Mouse (Mus musculus) embryo, embryonic 11.5 days (tissue): ENCODE results near the gene E030018B13Rik.

Experiments used
- DNase-seq: peaks from one replicate; pipeline ENCODE4 v3.0.0-alpha.2; 2012; ENCODE audit warnings: low read depth, low spot score

Gene E030018B13Rik

DNA sequence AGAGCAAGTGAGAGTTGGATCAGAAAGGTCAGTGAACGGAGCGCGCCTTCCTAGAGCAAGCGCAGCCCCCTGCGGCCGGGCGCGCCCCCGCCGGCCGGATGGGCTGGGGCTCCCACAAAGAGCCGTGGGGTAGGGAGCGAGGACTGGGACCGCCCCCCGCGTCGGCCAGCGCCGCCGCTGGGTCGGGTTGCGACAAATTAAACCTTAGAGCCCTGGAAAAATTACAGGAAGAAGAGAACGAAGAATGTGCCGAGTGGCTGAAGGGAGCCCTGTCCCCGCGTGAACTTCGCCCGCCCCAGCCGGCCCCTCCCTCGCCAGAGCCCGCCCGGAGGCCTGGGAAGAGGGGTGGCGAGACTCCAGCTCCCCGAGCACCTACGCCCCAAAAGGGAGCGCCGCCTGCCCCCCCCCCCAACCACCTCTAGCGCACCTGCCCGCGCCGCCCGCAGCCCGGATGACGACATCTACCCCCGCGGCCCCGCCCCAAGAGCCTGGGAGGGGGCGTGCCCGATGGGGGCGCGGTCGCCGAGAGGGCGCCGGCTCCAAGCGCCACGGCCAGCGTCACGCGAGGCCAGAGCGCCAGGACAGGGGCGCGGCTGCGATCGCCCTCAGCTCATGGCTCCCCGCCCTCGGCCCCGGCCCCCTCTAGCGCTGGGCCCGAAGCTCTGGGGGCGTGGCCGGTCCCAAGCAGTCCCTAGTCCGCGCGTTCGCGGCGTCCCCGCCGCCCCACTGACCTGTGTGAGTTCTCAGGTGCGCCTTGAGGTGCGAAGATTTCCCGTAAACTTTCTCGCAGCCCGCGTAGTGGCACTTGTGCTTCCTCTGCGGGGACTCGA is 20.8 kb downstream of the E030018B13Rik start:
- DNase-seq: peak; percentile 66

- DNase-seq: peak; percentile 26
Measured at GRCm38 (mm10) chr7:63938066-63938913, 21.6 kb downstream of the E030018B13Rik start.

- peak; percentile 98 for DNase-seq
Measured at GRCm38 (mm10) chr7:63938914-63939396, 22.3 kb downstream of the E030018B13Rik start, which contains the start of gene Klf13. Klf13 (minus strand) TSS chr7:63938915.

- DNase-seq: peak; percentile 16
Measured at GRCm38 (mm10) chr7:63939397-63939951, 22.8 kb downstream of the E030018B13Rik start.

DNA sequence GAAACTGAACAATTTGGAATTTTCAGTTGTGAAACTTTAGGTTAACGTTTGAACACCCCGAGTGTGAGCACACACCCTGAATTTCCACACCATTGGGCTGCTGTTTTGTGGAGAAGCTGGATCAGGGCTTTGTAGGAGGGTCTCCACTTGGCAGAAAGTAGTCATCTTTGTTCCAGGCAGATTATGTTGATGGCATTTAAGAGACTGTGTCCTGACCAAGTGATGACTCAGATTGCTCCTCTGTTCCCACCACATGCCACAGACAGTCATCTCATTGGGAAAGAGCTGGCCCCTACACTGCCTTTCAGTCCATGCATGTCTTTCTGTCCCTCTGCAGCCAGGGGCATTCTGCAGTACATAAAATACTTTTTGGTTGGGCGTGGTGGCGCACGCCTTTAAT is 23.7 kb downstream of the E030018B13Rik start:
- no peak for DNase-seq

DNA sequence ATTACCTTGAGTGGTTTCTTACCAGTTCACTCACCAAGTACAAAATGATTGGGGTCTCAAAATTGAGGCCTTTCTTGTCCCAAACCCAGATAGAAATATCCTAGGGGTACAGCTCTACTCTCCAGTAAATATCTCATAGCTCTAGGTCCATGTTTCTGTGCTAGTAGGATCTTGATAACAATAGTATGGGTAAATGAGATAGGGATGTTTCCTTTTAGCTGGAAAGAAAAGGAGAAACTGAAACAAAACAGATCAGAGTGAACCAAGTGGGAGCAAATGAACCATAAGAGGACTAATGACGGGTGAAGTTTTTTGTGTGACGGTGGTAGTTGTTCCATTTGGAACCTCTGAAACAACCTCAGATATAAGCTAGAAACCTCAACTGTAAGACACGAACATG is 24.4 kb downstream of the E030018B13Rik start:
- no peak for DNase-seq

DNA sequence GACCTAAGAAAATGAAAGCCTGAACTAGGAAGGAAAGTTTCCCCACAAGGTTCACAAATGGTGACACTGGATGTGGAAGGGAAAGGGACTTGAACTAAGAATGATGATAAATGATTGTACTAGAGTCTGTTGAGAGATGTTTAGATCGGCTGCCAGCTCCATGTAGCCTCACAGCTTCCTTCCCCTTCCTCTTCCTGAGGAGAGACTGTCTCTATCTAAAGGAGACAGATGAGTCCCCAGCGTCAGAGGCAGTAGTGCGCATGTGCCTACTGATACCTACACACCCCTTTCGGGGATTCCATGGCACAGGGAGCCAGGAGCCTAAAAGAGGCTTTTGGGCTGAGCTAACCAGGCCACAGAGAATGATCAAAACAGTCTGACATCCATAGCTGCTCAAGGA is 24.8 kb downstream of the E030018B13Rik start:
- no peak for DNase-seq

- DNase-seq: no peak
Measured at GRCm38 (mm10) chr7:63943946-63944345, 27.3 kb downstream of the E030018B13Rik start.

GRCm38 (mm10) chr7:63947514-63948487 is 31.1 kb downstream of the E030018B13Rik start:
- no peak for DNase-seq

DNA sequence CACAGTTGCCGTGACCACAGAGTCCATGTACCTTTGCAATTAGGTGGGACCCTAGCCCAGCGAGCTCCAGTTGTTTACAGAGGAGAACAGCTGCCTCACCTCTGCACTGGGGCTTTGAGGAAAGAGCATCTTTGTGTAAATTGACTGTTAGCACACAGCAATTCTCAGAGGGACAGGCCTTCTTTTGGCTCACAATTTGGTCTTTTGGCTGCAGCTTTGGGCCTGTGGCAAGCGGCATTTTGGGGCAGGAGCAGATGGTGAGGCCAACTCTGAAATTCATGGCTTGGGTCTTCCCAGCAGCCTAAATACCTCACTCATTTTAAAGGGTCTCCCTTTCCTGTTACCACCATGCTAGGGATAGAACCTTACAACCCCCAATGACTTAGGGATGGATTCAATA is 32.5 kb downstream of the E030018B13Rik start:
- DNase-seq: no peak

GRCm38 (mm10) chr7:63950931-63951607 is 34.4 kb downstream of the E030018B13Rik start:
- no peak for DNase-seq

DNA sequence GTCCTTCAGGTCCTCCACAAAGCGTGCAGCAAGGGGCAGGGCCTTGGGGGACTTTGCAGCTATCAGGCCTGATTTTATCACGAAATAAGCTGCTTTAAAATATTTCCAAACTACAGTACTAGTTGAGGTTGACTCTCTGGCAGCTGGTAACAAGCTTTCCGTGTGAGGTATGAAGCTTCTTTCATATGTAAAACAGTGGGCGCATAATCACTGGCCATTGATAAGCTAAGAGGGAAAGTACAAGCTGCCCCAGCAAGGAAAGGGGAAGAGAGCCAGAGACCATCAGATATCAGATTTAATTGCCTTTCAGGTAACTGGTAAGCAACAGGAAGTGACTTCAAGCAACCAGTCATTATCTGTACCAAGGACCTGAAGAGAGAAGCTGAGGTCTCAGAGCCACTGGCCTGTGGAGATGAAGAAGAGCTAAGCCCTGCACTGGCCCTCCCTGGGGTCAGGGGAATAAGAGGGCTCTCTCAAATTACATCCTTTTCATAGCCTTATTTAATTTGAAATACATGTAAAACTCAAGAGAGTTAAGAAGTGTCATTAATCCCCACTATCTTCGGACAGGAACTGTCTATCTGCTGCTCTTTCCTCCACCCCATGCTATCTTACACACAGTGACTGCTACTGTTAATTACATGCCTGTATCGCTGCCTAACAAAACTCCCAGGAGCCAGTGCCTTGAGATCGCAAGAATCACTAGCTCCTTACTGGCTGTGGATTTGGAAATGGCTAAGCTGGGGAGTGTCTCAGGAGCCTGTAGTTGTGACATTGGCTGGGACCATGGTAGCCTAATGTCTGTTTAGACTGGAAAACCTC is 35.6 kb downstream of the E030018B13Rik start:
- DNase-seq: no peak

GRCm38 (mm10) chr7:63955440-63955839 is 38.8 kb downstream of the E030018B13Rik start:
- DNase-seq: no peak

DNA sequence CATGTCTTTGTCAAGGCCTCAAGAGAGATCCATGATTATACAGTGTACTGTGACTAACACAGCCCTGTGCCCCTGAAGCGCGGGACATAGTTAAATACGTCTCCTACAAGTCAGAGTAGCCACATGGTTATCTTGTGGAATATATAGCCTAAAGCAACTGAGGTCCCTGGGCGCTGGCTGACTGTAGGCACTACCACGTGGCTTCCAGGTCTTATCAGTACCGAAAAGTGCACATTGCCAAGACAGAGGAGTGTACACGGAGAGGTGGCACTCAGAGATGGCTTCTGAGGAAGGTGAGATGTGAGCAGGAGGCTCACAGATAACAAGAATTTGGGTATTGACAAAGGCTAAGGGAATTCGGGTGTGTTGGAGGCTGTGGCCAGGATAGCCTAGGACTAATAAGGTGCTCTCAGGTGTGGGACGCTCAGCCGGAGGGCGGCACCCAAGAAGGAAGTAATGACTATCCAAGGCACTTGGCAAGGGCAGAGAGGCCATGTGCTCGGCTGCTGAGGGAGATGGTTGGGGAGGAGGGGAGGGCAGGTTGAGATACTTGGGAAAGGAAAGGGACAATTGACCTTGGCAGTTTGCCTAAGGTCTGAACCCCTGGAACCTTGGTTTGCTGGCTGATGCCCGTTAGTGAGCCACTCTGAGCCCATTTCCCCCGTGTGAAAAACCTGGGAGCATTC is 39.6 kb downstream of the E030018B13Rik start:
- no peak for DNase-seq

DNA sequence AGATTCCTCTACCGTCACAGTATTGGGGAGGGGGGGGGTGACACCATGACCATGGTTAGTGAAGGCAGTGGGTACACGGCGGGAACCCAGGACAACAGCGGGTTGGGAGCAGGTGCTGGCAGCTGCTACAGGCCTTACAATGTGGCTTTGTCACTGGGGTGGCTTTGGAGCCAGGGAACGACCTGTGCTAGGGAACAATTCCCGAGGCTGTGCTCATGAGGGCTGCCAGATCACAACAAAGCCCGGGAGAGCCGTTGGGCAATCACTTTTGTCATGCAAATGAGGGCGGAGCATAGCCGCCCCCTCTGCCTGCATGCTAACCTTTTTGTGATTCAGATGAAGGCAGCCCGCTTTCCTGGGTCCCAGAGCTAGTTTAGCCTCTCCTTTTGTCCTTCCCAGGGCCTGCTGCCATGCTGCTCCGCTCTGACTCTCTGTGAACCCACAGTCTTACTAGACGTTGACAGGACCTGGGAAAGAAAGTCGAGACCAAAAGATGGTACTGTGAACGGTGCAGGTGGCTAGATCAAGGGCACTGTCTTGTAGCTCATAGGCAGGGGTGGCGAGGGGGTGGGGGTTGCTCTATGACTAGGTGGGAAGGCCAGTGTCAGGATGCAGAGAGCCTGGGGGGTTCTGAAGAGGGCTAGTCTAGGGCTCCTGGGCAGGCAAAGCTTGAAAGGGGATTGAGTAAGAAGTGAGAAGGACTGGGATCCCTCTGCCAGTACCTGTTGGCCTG is 40.5 kb downstream of the E030018B13Rik start:
- DNase-seq: peak; percentile 35

DNA sequence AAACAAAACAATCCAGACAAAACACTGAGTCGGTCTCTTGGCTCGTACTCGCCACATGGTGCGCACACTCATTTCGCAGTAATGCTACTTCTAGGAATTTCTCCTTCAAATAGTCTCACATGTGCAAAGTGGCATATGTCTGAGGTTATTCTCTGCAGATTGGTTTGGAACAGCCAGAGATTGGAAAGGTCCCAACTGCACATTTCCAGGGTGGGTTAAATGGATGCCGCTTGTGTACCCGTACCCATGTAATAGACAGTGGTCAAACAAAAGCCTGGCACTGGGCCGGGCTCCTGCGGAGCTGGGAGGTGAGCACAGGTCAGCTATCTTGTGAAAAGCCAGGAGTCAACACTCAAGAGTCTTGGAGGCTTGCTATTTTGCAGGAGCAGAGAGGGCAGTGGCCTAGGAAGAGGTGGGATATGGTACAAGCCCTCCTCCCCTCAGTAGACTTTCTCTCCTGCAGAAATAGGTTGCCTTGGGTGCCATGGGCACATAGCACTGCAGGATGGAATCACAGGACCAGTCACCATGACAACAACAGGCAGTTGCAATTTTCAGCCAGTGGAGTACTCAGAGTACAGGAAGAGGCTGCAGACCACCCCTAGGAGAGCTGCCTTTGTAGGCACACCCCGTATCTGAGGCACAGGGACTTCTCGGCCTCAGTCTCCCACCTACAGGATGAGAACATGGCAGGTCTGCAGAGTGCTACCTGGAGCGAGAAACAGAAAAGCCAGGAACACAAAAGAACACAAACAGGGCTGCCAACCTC is 41.4 kb downstream of the E030018B13Rik start:
- DNase-seq: no peak

GRCm38 (mm10) chr7:63963632-63964031 is 47.0 kb downstream of the E030018B13Rik start:
- no peak for DNase-seq
